Mouse (Mus musculus) small intestine, adult 2 months (tissue): ENCODE results near the gene Lta.

Experiments
- CTCF ChIP-seq: fragments of 200-500 bp; IDR thresholded peaks from 2 replicates; pipeline ENCODE4 v1.5.1; 2012; ENCODE audit warnings: low read depth, mild to moderate bottlenecking, control low read depth, inconsistent platforms, low read length, moderate library complexity, mixed read lengths; ENCODE audit not compliant: insufficient replicate concordance, insufficient read length; ENCODE audit errors: extremely low read depth
- POLR2A ChIP-seq: fragments of 200-500 bp; IDR thresholded peaks from 2 replicates; pipeline ENCODE4 v1.6.1; 2012; ENCODE audit warnings: low read depth, mild to moderate bottlenecking, control low read depth, inconsistent platforms, low read length, moderate library complexity

GRCm38 (mm10) chr17:35198946-35199345 lies 6.2 kb downstream of the Lta start:
- TF ChIP-seq CTCF (no peak), POLR2A (no peak)
